Mouse (Mus musculus): ENCODE results near the gene Siglecg.
"Not testable (repeated sequence)": the region's sequence is repeated elsewhere in the genome, so short reads cannot be mapped to it uniquely, and the experiment has no call there.

Siglecg gene

DNA sequence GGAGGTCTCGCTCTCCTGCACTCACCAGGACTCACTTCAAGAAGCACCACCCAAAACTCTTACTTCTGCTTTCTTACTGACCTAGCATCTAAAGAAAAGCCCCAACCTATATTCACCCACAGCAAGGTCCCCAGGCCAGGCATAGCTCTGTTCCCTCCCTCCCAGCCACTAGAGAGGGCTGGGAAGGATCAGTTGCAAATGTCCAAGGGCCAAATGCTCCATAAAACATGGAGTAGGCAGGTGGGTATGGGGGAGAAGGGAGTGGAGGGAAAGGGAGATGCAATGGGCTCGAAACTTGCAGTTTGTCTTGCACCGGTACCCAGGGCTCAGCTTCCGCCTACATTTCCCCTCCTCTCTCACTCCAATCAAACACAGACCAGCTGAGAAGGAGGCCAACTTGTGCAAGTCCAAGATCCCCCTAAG is at the start of gene Siglecg:
Siglecg (plus strand) TSS at position 74 of the 423 bp plus-strand sequence.
- DNase-seq (ENCODE audit: low spot score), result no peak

GRCm38 (mm10) chr7:43358556-43358955 is 49.4 kb upstream of the Siglecg start:
- DNase-seq (ENCODE audit: low spot score), result no peak

- DNase-seq (ENCODE audit: low spot score), result no peak
These were observed 46.6 kb upstream of the Siglecg start for GRCm38 (mm10) chr7:43361442-43361841.

DNA sequence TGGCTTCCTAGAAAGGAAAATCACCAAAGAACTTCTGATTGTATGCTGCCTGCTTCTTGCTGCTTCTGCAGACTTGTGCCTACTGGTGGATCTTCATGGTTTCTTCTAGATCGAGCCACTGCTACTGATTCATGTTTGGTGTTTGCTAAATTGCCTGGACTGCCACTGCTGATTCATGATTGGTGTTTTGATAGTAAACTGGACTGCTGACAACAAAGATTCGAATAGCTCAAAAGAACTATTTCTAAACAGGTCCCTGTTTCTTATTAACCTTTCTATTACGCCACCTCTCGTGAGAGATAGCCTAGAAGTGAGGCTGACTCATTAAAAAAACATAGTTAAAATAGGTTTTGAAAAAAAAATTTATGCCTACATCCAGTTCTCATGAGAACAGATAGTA is 46.0 kb upstream of the Siglecg start:
- no peak for DNase-seq (ENCODE audit: low spot score)

- DNase-seq (ENCODE audit: low spot score), result peak; percentile 60
These were observed 29.8 kb upstream of the Siglecg start for GRCm38 (mm10) chr7:43378226-43378625.

GRCm38 (mm10) chr7:43392349-43393121 is 15.5 kb upstream of the Siglecg start:
- no peak for DNase-seq (ENCODE audit: low spot score)

GRCm38 (mm10) chr7:43399501-43399900 is 8.5 kb upstream of the Siglecg start:
- DNase-seq (ENCODE audit: low spot score), result no peak

- DNase-seq (ENCODE audit: low spot score), result no peak
These were observed 5.3 kb upstream of the Siglecg start for GRCm38 (mm10) chr7:43402718-43403117.

DNA sequence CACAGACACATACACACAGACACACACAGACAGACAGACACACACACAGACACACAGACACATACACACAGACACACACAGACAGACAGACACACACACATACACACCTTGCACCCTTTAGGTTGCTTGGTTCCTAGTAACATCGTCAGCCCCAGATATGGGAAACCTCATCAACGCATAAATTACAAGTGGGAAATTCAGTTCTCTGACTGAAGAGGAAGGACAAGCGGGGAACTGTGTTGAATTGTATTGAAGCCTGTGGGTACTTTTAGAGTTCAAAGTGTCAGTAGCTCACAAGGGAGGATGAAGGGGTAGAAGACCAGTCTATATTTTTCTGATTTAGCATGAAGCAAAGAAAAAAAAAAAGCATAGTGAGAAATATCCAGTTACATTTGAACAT is 431 bp upstream of the Siglecg start:
- DNase-seq (ENCODE audit: low spot score), result no peak

- no peak for DNase-seq (ENCODE audit: low spot score)
These were observed 1.1 kb downstream of the Siglecg start for GRCm38 (mm10) chr7:43409084-43409483.

GRCm38 (mm10) chr7:43411724-43412123 is 3.7 kb downstream of the Siglecg start:
- DNase-seq (ENCODE audit: low spot score), result not testable (repeated sequence)

GRCm38 (mm10) chr7:43417298-43417697 is 9.3 kb downstream of the Siglecg start:
- no peak for DNase-seq (ENCODE audit: low spot score)

DNA sequence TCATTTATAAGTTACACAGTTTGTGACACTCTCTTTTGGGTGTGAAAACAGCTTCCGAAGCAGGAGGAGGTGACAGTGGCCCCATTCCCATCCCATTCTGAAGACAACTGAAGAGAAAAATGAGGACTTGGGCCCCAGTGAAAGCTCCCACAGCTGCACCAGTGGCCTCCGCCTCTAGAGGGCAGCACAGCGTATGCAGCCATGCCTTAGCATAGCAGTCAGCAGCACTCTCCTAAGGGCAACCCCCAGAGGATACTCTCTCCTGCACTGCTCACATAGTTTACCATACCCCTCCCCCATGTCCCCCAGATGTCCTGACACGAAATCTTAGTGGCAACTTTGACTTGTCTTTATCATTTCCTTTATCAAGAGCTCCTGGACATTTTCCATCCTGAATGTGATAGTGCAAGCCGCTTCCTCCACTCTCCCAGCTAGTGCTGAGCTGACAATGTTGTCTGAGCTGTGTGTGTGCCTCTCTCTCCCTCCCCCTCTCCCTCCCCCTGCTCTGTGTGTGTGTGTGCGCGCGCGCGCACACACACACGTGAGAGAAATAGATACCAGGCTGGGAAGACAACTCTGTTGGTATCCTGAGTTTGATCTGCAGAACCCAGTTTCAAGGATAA is 15.1 kb downstream of the Siglecg start:
- peak; percentile 88 for DNase-seq (ENCODE audit: low spot score)

DNA sequence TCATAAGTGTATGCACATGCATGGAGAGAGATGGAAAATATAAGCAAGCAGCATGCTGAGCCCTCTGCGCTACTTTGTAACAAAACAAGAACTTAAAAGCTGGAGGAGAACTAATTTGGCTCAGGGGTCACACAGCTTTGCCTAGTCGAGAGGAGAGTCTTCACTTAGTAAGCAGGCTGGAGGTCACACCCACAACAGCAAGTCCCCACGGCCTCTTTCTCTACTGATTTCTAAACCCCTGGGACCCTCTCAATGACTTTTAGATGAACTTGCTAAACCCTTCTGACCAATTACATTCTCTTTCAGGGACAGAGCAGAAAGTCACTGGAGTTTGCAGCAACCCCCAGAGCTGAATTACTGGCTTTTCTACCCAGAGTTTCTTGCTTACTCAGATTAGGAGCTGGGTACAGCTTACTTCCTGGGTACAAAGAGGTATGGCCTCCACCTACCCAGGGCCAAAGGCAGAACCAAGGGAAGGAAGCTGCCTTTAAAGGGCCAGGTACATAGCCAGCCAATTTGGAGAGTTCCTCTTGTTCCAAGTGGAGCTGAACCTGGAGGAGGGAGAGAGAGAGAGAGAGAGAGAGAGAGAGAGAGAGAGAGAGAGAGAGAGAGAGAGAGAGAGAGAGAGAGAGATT is 16.1 kb downstream of the Siglecg start:
- DNase-seq (ENCODE audit: low spot score), result no peak

DNA sequence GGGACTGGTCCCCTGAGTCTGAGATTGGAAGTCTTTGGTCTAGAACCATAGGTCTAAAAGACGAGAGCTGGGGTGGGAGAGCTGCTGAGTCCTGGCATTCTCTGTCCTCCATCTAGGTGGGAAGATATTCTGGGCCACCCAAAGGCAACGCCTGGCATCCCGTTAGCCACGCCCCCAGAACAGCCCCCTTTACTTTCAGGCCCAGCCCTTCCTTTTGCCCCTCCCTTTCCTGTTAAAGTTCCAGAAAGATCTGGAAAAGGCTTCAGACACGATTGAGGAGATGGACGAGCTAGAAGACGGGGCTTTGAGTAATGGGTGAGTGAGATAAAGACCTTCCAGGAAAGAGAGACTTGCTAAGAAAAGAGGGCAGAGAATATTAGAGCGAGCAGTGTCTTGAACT is 19.4 kb downstream of the Siglecg start, which contains the start of gene Lim2:
Lim2 (plus strand) TSS at position 265 of the 400 bp plus-strand sequence.
- no peak for DNase-seq (ENCODE audit: low spot score)

DNA sequence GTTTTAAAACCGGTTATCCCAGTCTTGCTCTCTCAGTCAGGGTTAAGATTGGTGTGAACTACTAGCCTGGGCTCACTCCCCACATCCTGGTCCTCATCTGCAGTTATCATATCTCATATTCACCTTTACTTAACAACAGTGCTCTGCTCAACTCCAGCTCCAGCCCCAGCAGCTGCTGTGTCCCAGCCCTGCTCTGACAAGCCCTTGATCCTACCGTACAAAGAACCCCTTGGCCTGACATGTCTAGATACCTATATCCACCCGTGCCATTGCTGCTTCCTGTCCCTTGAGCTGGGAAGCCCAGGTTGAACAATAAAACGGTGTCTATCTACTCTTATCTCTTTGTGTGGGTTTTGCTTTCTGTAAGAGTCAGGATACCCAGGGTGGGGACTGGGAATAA is 21.5 kb downstream of the Siglecg start:
- DNase-seq (ENCODE audit: low spot score), result no peak

- no peak for DNase-seq (ENCODE audit: low spot score)
These were observed 24.9 kb downstream of the Siglecg start for GRCm38 (mm10) chr7:43432891-43433290.

DNA sequence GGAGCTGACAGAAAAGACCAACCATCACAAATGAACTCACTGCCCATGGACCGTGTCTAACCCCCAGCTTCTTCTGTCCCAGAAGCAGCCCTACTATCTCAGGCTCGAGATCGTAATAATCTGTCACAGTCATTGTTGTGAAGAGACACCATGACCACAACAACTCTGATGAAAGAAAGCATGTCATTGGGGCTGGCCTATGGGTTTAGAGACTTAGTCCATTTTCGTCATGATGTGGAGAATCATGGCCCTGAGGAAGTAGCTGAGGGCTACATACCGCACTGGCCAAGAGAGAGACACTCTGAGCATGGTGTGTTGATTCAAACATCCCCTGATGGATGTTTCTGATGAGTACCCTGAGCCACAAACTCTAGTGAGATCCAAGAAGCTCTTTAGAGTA is 26.7 kb downstream of the Siglecg start:
- no peak for DNase-seq (ENCODE audit: low spot score)

- DNase-seq (ENCODE audit: low spot score), result no peak
These were observed 28.6 kb downstream of the Siglecg start, which contains the start of gene Nkg7 for GRCm38 (mm10) chr7:43436341-43437255. Gene Nkg7, plus strand, starts transcription at chr7:43437073.

DNA sequence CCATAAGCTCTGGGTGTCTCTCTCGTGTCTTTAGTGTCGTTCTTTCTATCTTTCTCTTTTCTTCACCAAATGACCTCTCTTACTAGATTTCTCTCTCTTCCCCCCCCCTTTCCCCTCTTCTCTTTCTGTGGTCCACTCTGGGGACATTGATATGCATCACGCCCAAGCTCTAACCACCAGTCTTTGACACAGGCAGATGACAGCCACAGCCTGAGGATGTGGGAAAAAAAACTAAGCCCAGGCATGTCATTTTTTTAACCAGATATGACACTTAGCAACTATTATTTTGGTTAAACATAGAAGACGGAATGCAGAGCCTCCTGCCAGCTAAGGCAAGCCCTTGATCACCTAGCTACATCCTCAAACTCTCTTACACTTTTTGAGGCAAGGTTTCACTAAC is 30.6 kb downstream of the Siglecg start:
- no peak for DNase-seq (ENCODE audit: low spot score)

GRCm38 (mm10) chr7:43440482-43440881 is 32.5 kb downstream of the Siglecg start, which contains the start of gene Cldnd2:
Gene Cldnd2, plus strand, starts transcription at chr7:43440782.
- DNase-seq (ENCODE audit: low spot score), result no peak

GRCm38 (mm10) chr7:43441071-43441470 is 33.1 kb downstream of the Siglecg start:
- no peak for DNase-seq (ENCODE audit: low spot score)
